Mouse (Mus musculus) effector memory CD4-positive, alpha-beta T cell, adult 5 months (primary cell): ENCODE measurements around the gene Ddx10. TPM values are rescaled to one million over a fixed set of nuclear protein-coding genes. Genes with fewer than 3 reads are reported as not detected.

Experiments used
- polyA plus RNA-seq: library from polyadenylated mRNA; unstranded; fragments of 100-300 nt; shearing (Covaris generic); gene quantifications from one replicate; pipeline ENCODE4 v1.2.1, GENCODE M21; 2017

Ddx10 gene
- 56.0 TPM for polyA plus RNA-seq

DNA sequence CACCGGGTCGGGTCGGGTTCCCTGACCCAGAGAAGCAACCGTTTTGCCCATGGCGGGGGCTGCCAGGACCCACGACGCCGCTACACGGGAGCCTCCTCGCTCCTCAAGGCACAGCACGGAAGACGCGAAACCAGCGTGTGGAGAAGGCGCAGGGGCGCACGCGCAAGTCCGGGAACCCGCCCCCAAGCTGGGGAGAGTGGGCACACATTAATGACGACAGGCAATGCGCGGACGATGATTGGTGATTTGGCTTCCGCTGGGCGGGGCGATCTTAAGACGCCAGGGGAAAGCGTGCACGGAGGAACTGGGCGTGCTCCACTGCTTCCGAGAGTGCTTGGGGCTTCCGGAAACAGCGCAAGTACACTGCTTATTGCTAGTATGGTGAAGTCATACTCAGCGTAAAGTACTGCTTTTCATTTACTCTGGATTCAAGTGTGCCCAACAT lies at the start of gene Ddx10:
Gene Ddx10 (minus strand): TSS at position 101 of the 445 bp plus-strand sequence.

Other genes starting within 250 kb of the Ddx10 start
- gene Exph5, start 53.6 kb upstream of the Ddx10 start, polyA plus RNA-seq: 0.79 TPM
- gene Kdelc2, start 136.0 kb upstream of the Ddx10 start, polyA plus RNA-seq: 1.6 TPM
- 0.51 TPM for gene 4930550C14Rik, start 154.3 kb upstream of the Ddx10 start, polyA plus RNA-seq